Mouse (Mus musculus) liver, embryonic 13.5 days (tissue): ENCODE measurements around the gene Rbfox1. TPM values are rescaled to one million over a fixed set of nuclear protein-coding genes. Genes with fewer than 3 reads are reported as not detected.
A peak's percentile ranks its signal among the peaks of the same experiment; 100 is the strongest.

ENCODE experiments used
- ATAC-seq: fragments of 200-750 bp; cut with Nextera tagmentation; 2 replicates; pipeline ENCODE4 v1.8.0; 2017; ENCODE audit warnings: low read depth, mild to moderate bottlenecking, moderate number of reproducible peaks, moderate library complexity
- DNase-seq: peaks from one replicate; pipeline ENCODE4 v3.0.0; 2022
- H3K27ac ChIP-seq: fragments of 300-500 bp; sonication (generic); 2 replicates; pipeline ENCODE4 v1.5.1; 2015; ENCODE audit warnings: moderate library complexity, mild to moderate bottlenecking, inconsistent platforms
- H3K27me3 ChIP-seq: fragments of 300-500 bp; sonication (generic); 2 replicates; pipeline ENCODE4 v1.6.1; 2015; ENCODE audit warnings: mild to moderate bottlenecking, inconsistent platforms
- H3K36me3 ChIP-seq: fragments of 300-500 bp; sonication (generic); 2 replicates; pipeline ENCODE4 v1.6.1; 2015; ENCODE audit warnings: mild to moderate bottlenecking, inconsistent platforms
- H3K4me1 ChIP-seq: fragments of 300-500 bp; sonication (generic); replicated peaks from 2 replicates; pipeline ENCODE4 v1.6.1; 2015; ENCODE audit warnings: inconsistent platforms
- H3K4me2 ChIP-seq: fragments of 300-500 bp; sonication (generic); 2 replicates; pipeline ENCODE4 v1.6.1; 2015; ENCODE audit warnings: inconsistent platforms, mild to moderate bottlenecking, moderate library complexity
- H3K4me3 ChIP-seq: fragments of 300-500 bp; sonication (generic); replicated peaks from 2 replicates; pipeline ENCODE4 v1.5.1; 2015; ENCODE audit warnings: mild to moderate bottlenecking, inconsistent platforms
- H3K9ac ChIP-seq: fragments of 300-500 bp; sonication (generic); 2 replicates; pipeline ENCODE4 v1.6.1; 2015; ENCODE audit warnings: mild to moderate bottlenecking, inconsistent platforms
- H3K9me3 ChIP-seq: fragments of 300-500 bp; sonication (generic); replicated peaks from 2 replicates; pipeline ENCODE4 v1.6.1; 2016; ENCODE audit warnings: inconsistent platforms
- WGBS: fragments of 180-500 bp; shearing (Covaris S2); methylation state at CpG from one replicate; pipeline ENCODE4 v1.1.7; 2015; ENCODE audit not compliant: insufficient replicate concordance; 5-methylcytosine and 5-hydroxymethylcytosine counted together
- polyA plus RNA-seq: library from polyadenylated mRNA; unstranded; fragments of >200 nt; fragmentation: Nextera tagmentation; extraction: Ambion mirVana; gene quantifications from 2 replicates; pipeline ENCODE4 v1.2.1, GENCODE M21; 2015

Gene Rbfox1
- polyA plus RNA-seq, 1 experiment from 2014 or later: 0.29 TPM

DNA sequence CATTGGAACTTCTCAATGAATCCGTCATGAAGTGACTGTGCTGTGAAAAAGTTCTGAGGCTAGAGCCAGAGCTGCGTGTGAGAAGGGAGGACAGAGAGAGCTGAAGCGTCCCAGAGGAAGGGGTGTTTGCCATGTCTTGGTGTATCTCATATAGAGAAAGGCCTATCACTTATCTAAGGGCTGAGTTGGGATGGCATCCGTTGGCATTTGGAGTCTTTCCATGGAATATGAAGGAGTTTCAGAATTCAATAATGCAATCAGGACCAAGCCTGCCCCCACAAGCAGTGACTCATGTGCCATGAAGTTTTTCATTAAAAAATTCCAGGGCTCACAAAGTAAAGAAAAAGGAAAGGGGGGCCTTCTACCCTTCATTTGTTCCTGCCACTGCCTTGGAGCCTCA lies 112.0 kb downstream of the Rbfox1 start:
- Histone ChIP-seq H3K27ac (no peak overlapping the region), H3K9ac (no peak overlapping the region), H3K4me2 (no peak overlapping the region), H3K9me3 (no peaks in the 10 kb centered on the region), H3K4me3 (no peak overlapping the region), H3K36me3 (no peaks in the 10 kb centered on the region), H3K4me1 (no peaks in the 10 kb centered on the region), H3K27me3 (no peaks in the 10 kb centered on the region)
- DNase-seq (no peak), ATAC-seq (no peak)
- WGBS: 53% methylated on average over 4 of the region's 4 CpGs

- Histone ChIP-seq H3K36me3 (no peaks in the 10 kb centered on the region), H3K4me1 (no peaks in the 10 kb centered on the region), H3K9ac (no peak overlapping the region), H3K27me3 (no peaks in the 10 kb centered on the region), H3K4me2 (no peak overlapping the region), H3K9me3 (no peaks in the 10 kb centered on the region), H3K4me3 (no peak overlapping the region), H3K27ac (no peak overlapping the region)
- no peak for ATAC-seq
- 77% methylated on average over 4 of the region's 4 CpGs for WGBS
- no peak for DNase-seq
Measured at GRCm38 (mm10) chr16:5997651-5998050, 112.5 kb downstream of the Rbfox1 start.

- 25% methylated on average over 1 of the region's 1 CpGs for WGBS
Measured at GRCm38 (mm10) chr16:6000016-6000415, 114.9 kb downstream of the Rbfox1 start.

GRCm38 (mm10) chr16:6006996-6007395 lies 121.8 kb downstream of the Rbfox1 start:
- Histone ChIP-seq H3K4me1 (no peaks in the 10 kb centered on the region), H3K4me2 (no peak overlapping the region), H3K4me3 (no peak overlapping the region), H3K9ac (no peak overlapping the region), H3K27me3 (no peaks in the 10 kb centered on the region), H3K27ac (no peak overlapping the region), H3K36me3 (no peaks in the 10 kb centered on the region), H3K9me3 (no peaks in the 10 kb centered on the region)
- no peak for ATAC-seq
- DNase-seq: no peak

More at GRCm38 (mm10) chr16:6000016-6000415, 114.9 kb downstream of the Rbfox1 start:
- Histone ChIP-seq H3K4me2 (no peak overlapping the region), H3K9ac (no peak overlapping the region), H3K27ac (no peak overlapping the region), H3K9me3 (no peaks in the 10 kb centered on the region), H3K4me3 (no peak overlapping the region), H3K36me3 (no peaks in the 10 kb centered on the region), H3K27me3 (no peaks in the 10 kb centered on the region), H3K4me1 (no peaks in the 10 kb centered on the region)
- ATAC-seq (no peak), DNase-seq (no peak)

DNA sequence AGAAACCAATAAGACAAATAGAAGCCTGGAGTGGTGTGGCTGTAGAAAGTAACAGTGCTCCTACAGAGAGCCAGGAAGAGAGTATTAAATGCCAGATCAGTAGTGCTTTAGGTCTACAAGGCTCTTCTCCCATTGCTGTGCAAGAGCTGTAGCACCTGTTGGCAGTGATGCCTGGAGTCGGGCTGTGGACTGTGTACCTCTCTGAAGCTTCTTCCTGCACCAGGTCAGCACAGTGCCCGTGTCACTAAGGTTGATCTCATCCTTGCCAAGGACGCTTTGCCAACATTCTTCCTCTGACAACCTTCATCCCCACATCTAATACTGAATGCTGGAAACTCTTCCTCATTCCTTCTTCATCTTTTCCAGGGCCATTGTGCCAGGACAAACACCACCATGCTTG lies 127.7 kb downstream of the Rbfox1 start:
- DNase-seq (no peak), ATAC-seq (no peak)
- no peak overlapping the region for H3K4me3 ChIP-seq
- H3K4me1 ChIP-seq: no peaks in the 10 kb centered on the region
- no peak overlapping the region for H3K9ac ChIP-seq
- H3K36me3 ChIP-seq: no peaks in the 10 kb centered on the region
- H3K9me3 ChIP-seq: no peaks in the 10 kb centered on the region
- no peaks in the 10 kb centered on the region for H3K27me3 ChIP-seq
- H3K27ac ChIP-seq: no peak overlapping the region
- 34% methylated on average over 3 of the region's 3 CpGs for WGBS
- H3K4me2 ChIP-seq: no peak overlapping the region

- Histone ChIP-seq H3K27me3 (no peaks in the 10 kb centered on the region), H3K9me3 (no peaks in the 10 kb centered on the region), H3K4me1 (no peaks in the 10 kb centered on the region), H3K27ac (no peak overlapping the region), H3K9ac (no peak overlapping the region), H3K36me3 (no peaks in the 10 kb centered on the region), H3K4me3 (no peak overlapping the region), H3K4me2 (no peak overlapping the region)
- WGBS: 27% methylated on average over 5 of the region's 5 CpGs
- no peak for ATAC-seq
- peak; percentile 3 for DNase-seq
Measured at GRCm38 (mm10) chr16:6018639-6019038, 133.5 kb downstream of the Rbfox1 start.

DNA sequence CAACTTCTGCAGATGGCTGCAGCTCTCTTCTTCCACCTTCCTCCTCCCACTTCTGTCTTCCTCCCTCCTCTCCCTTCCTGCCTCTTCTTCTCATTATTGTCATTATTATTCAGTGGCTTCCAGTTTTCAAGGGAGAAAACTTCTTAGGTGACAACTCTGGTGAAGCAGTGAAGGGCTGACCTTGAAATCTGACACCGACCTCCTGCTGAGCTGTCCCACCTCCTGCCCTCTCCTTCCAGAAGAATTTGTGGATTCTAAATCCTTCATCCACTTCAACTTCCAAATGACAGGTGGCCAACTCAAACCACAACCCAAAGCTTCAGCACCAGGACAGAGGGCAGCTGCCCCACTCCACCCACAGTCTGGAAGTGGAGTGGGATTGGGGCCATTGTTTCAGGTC lies 134.2 kb downstream of the Rbfox1 start:
- 12% methylated on average over 1 of the region's 1 CpGs for WGBS

GRCm38 (mm10) chr16:6031280-6031679 lies 146.1 kb downstream of the Rbfox1 start:
- Histone ChIP-seq H3K27me3 (no peaks in the 10 kb centered on the region), H3K9ac (no peak overlapping the region), H3K4me1 (no peaks in the 10 kb centered on the region), H3K4me3 (no peak overlapping the region), H3K4me2 (no peak overlapping the region), H3K27ac (no peak overlapping the region), H3K36me3 (no peaks in the 10 kb centered on the region), H3K9me3 (no peaks in the 10 kb centered on the region)
- 40% methylated on average over 1 of the region's 1 CpGs for WGBS
- no peak for ATAC-seq
- DNase-seq: no peak

More for the DNA sequence above, 134.2 kb downstream of the Rbfox1 start:
- ATAC-seq: no peak
- Histone ChIP-seq H3K27ac (no peak overlapping the region), H3K36me3 (no peaks in the 10 kb centered on the region), H3K9ac (no peak overlapping the region), H3K4me3 (no peak overlapping the region), H3K4me2 (no peak overlapping the region), H3K27me3 (no peaks in the 10 kb centered on the region), H3K4me1 (no peaks in the 10 kb centered on the region), H3K9me3 (no peaks in the 10 kb centered on the region)
- DNase-seq: no peak

DNA sequence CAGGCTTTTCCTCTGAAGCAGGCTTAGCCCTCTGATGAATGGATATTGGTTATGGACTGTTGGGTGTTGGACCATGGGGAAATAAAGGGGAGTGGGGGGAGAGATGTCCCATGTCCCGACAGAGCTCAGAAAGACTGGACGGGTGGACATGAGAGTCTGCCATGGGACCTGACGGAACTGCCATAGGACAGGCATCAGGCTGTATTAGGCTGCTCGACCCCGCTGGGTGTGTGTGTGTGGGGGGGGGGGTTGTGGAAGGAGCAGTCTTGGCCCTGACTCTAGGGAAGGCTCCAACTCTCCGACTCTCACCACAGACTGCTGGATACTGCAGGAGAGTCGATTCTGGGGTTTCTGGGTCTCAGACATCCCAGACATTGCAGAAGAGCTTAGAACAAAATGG lies 147.4 kb downstream of the Rbfox1 start:
- Histone ChIP-seq H3K9ac (no peak overlapping the region), H3K4me1 (no peaks in the 10 kb centered on the region), H3K4me2 (no peak overlapping the region), H3K27me3 (no peaks in the 10 kb centered on the region), H3K9me3 (no peaks in the 10 kb centered on the region), H3K4me3 (no peak overlapping the region), H3K36me3 (no peaks in the 10 kb centered on the region), H3K27ac (no peak overlapping the region)
- DNase-seq (no peak), ATAC-seq (no peak)
- 68% methylated on average over 7 of the region's 7 CpGs for WGBS

DNA sequence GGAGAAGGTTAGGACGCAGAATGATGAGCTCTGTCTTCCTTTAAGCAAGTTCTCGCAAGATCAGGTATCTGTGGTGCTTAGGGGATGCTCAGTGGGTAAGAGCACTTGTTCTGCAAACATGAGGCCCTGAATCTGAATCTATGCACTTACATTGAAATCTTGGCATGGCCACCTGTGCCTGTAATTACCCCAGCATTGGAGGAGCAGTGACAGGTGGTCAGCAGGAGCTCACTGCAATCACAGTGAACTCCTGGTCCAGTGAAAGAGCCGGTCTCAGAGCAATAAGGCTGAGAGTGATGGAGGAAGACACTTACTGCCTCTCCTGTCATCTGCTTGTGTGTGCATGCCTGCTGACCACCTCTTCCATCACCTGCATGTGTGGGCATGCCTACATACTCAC lies 149.7 kb downstream of the Rbfox1 start:
- no peak overlapping the region for H3K4me3 ChIP-seq
- ATAC-seq (no peak), DNase-seq (no peak)
- no peaks in the 10 kb centered on the region for H3K27me3 ChIP-seq
- H3K4me2 ChIP-seq: no peak overlapping the region
- no peaks in the 10 kb centered on the region for H3K4me1 ChIP-seq
- H3K27ac ChIP-seq: no peak overlapping the region
- 58% methylated on average over 3 of the region's 3 CpGs for whole genome bisulfite sequencing
- no peak overlapping the region for H3K9ac ChIP-seq
- no peaks in the 10 kb centered on the region for H3K36me3 ChIP-seq
- no peaks in the 10 kb centered on the region for H3K9me3 ChIP-seq

DNA sequence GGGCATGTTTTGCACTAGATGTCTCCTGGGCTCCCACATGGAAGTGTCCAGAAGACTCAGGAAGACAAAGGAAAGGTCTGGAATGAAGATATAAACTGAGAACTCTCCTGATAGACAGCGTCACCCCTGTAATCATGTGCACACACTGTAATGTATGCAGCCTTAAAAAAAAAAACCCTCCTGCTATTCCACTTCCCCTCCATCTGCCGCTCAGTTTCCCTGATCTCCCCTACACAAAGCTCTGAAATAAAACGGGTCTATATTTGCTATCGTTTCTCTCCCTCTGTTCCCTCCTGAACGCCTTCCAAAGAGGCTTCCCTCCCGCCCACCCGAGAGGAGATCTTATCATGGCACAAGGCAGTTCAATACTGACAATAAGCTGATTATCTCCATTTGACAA lies 151.9 kb downstream of the Rbfox1 start:
- WGBS: 62% methylated on average over 7 of the region's 7 CpGs

GRCm38 (mm10) chr16:6042766-6043165 lies 157.6 kb downstream of the Rbfox1 start:
- H3K4me3 ChIP-seq: no peak overlapping the region
- 53% methylated on average over 3 of the region's 3 CpGs for WGBS
- no peaks in the 10 kb centered on the region for H3K9me3 ChIP-seq

More for the DNA sequence above, 151.9 kb downstream of the Rbfox1 start:
- no peaks in the 10 kb centered on the region for H3K9me3 ChIP-seq
- H3K27ac ChIP-seq: no peak overlapping the region
- no peak overlapping the region for H3K4me2 ChIP-seq
- no peak for DNase-seq
- H3K36me3 ChIP-seq: no peaks in the 10 kb centered on the region
- no peak overlapping the region for H3K9ac ChIP-seq
- no peak for ATAC-seq
- H3K27me3 ChIP-seq: no peaks in the 10 kb centered on the region
- H3K4me1 ChIP-seq: no peaks in the 10 kb centered on the region
- no peak overlapping the region for H3K4me3 ChIP-seq

More at GRCm38 (mm10) chr16:6042766-6043165, 157.6 kb downstream of the Rbfox1 start:
- DNase-seq: no peak
- H3K9ac ChIP-seq: no peak overlapping the region
- ATAC-seq: no peak
- no peaks in the 10 kb centered on the region for H3K27me3 ChIP-seq
- H3K36me3 ChIP-seq: no peaks in the 10 kb centered on the region
- no peak overlapping the region for H3K4me2 ChIP-seq
- no peak overlapping the region for H3K27ac ChIP-seq
- no peaks in the 10 kb centered on the region for H3K4me1 ChIP-seq
